Mouse (Mus musculus) embryonic facial prominence, embryonic 10.5 days (tissue): ENCODE measurements around the gene Adipor2. TPM values are rescaled to one million over a fixed set of nuclear protein-coding genes. Genes with fewer than 3 reads are reported as not detected.

Source experiments
- DNase-seq: peaks from one replicate; pipeline ENCODE4 v3.0.0-alpha.2; 2017; ENCODE audit warnings: low spot score
- H3K27ac ChIP-seq: fragments of 300-500 bp; sonication (generic); replicated peaks from 2 replicates; pipeline ENCODE4 v1.5.1; 2016; ENCODE audit warnings: mild to moderate bottlenecking
- H3K27me3 ChIP-seq: fragments of 300-500 bp; sonication (generic); replicated peaks from 2 replicates; pipeline ENCODE4 v1.6.1; 2016; ENCODE audit warnings: low read depth, mild to moderate bottlenecking; ENCODE audit not compliant: poor library complexity, severe bottlenecking
- H3K36me3 ChIP-seq: fragments of 300-500 bp; sonication (generic); replicated peaks from 2 replicates; pipeline ENCODE4 v1.6.1; 2016; ENCODE audit warnings: mild to moderate bottlenecking, moderate library complexity
- H3K4me1 ChIP-seq: fragments of 300-500 bp; sonication (generic); 2 replicates; pipeline ENCODE4 v1.6.1; 2016
- H3K4me3 ChIP-seq: fragments of 300-500 bp; sonication (generic); 2 replicates; pipeline ENCODE4 v1.5.1; 2016; ENCODE audit warnings: mild to moderate bottlenecking, moderate library complexity
- H3K9me3 ChIP-seq: fragments of 300-500 bp; sonication (generic); 2 replicates; pipeline ENCODE4 v1.6.1; 2016; ENCODE audit warnings: mild to moderate bottlenecking
- WGBS: fragments of 180-500 bp; shearing (Covaris S2); methylation state at CpG from one replicate; pipeline ENCODE4 v1.1.7; 2016; 5-methylcytosine and 5-hydroxymethylcytosine counted together
- polyA plus RNA-seq: library from polyadenylated mRNA; unstranded; fragments of >200 nt; fragmentation: Nextera tagmentation; extraction: Ambion mirVana; gene quantifications from 2 replicates; pipeline ENCODE4 v1.2.1, GENCODE M21; 2016

The Adipor2 gene
- polyA plus RNA-seq, 1 experiment from 2014 or later: 30.9 TPM

GRCm38 (mm10) chr6:119401545-119402304 lies 15.8 kb downstream of the Adipor2 start:
- no peak for DNase-seq
- Histone ChIP-seq H3K9me3 (no peaks in the 10 kb centered on the region), H3K4me3 (no peak overlapping the region), H3K36me3 (no peaks in the 10 kb centered on the region), H3K27me3 (no peaks in the 10 kb centered on the region), H3K27ac (no peak overlapping the region), H3K4me1 (no peaks in the 10 kb centered on the region)
- 89% methylated on average over 8 of the region's 8 CpGs for whole genome bisulfite sequencing

GRCm38 (mm10) chr6:119400649-119401048 lies 16.9 kb downstream of the Adipor2 start:
- H3K27me3 ChIP-seq: no peaks in the 10 kb centered on the region

GRCm38 (mm10) chr6:119399371-119399770 lies 18.1 kb downstream of the Adipor2 start:
- H3K36me3 ChIP-seq: no peaks in the 10 kb centered on the region
- no peak overlapping the region for H3K27ac ChIP-seq
- WGBS: 91% methylated on average over 3 of the region's 3 CpGs
- H3K4me3 ChIP-seq: no peak overlapping the region
- no peaks in the 10 kb centered on the region for H3K27me3 ChIP-seq
- H3K9me3 ChIP-seq: no peaks in the 10 kb centered on the region
- H3K4me1 ChIP-seq: no peaks in the 10 kb centered on the region
- DNase-seq: no peak

More at GRCm38 (mm10) chr6:119400649-119401048, 16.9 kb downstream of the Adipor2 start:
- no peak for DNase-seq
- Histone ChIP-seq H3K4me1 (no peaks in the 10 kb centered on the region), H3K4me3 (no peak overlapping the region), H3K36me3 (no peaks in the 10 kb centered on the region), H3K27ac (no peak overlapping the region), H3K9me3 (no peaks in the 10 kb centered on the region)
- WGBS: 92% methylated on average over 3 of the region's 3 CpGs

- 68% methylated on average over 5 of the region's 5 CpGs for WGBS
- Histone ChIP-seq H3K36me3 (no peaks in the 10 kb centered on the region), H3K4me3 (no peak overlapping the region)
Measured at GRCm38 (mm10) chr6:119396309-119396634, 21.2 kb downstream of the Adipor2 start.

GRCm38 (mm10) chr6:119395421-119396308 lies 21.8 kb downstream of the Adipor2 start:
- H3K4me3 ChIP-seq: no peak overlapping the region
- no peaks in the 10 kb centered on the region for H3K9me3 ChIP-seq
- no peaks in the 10 kb centered on the region for H3K36me3 ChIP-seq
- no peak overlapping the region for H3K27ac ChIP-seq
- WGBS: 85% methylated on average over 14 of the region's 14 CpGs
- no peak for DNase-seq
- no peaks in the 10 kb centered on the region for H3K4me1 ChIP-seq
- no peaks in the 10 kb centered on the region for H3K27me3 ChIP-seq

More at GRCm38 (mm10) chr6:119396309-119396634, 21.2 kb downstream of the Adipor2 start:
- Histone ChIP-seq H3K9me3 (no peaks in the 10 kb centered on the region), H3K4me1 (no peaks in the 10 kb centered on the region), H3K27me3 (no peaks in the 10 kb centered on the region), H3K27ac (no peak overlapping the region)
- DNase-seq: no peak

- DNase-seq: no peak
- Histone ChIP-seq H3K4me1 (peaks cover 8% of the 10 kb centered on the region), H3K4me3 (no peak overlapping the region), H3K27ac (no peak overlapping the region), H3K36me3 (no peaks in the 10 kb centered on the region), H3K27me3 (no peaks in the 10 kb centered on the region), H3K9me3 (no peaks in the 10 kb centered on the region)
- WGBS: 89% methylated on average over 9 of the region's 9 CpGs
Measured at GRCm38 (mm10) chr6:119392836-119393235, 24.7 kb downstream of the Adipor2 start.

GRCm38 (mm10) chr6:119390728-119391127 lies 26.8 kb downstream of the Adipor2 start:
- WGBS: 94% methylated on average over 4 of the region's 4 CpGs

GRCm38 (mm10) chr6:119389089-119389488 lies 28.4 kb downstream of the Adipor2 start:
- Histone ChIP-seq H3K27ac (peak overlapping the region; percentile 96), H3K4me3 (peak overlapping the region; percentile 85), H3K27me3 (no peaks in the 10 kb centered on the region), H3K9me3 (no peaks in the 10 kb centered on the region), H3K36me3 (peaks cover 7% of the 10 kb centered on the region; the same call in 1 of the 2 replicates), H3K4me1 (peaks cover 22% of the 10 kb centered on the region)
- no peak for DNase-seq
- 34% methylated on average over 10 of the region's 10 CpGs for WGBS

More at GRCm38 (mm10) chr6:119390728-119391127, 26.8 kb downstream of the Adipor2 start:
- Histone ChIP-seq H3K27ac (no peak overlapping the region), H3K9me3 (no peaks in the 10 kb centered on the region), H3K4me1 (peaks cover 22% of the 10 kb centered on the region), H3K27me3 (no peaks in the 10 kb centered on the region), H3K36me3 (no peaks in the 10 kb centered on the region), H3K4me3 (no peak overlapping the region)
- DNase-seq: no peak

- Histone ChIP-seq H3K4me1 (peaks cover 22% of the 10 kb centered on the region), H3K9me3 (no peaks in the 10 kb centered on the region), H3K27me3 (no peaks in the 10 kb centered on the region), H3K36me3 (peaks cover 10% of the 10 kb centered on the region), H3K4me3 (peak overlapping the region; percentile 85), H3K27ac (peak overlapping the region; percentile 96)
- under 1% methylated on average over 50 of the region's 53 CpGs for WGBS
- DNase-seq: peak; percentile 96
Measured at GRCm38 (mm10) chr6:119388650-119389012, 28.9 kb downstream of the Adipor2 start.

- no peaks in the 10 kb centered on the region for H3K9me3 ChIP-seq
- peaks cover 13% of the 10 kb centered on the region for H3K36me3 ChIP-seq
- no peaks in the 10 kb centered on the region for H3K27me3 ChIP-seq
- peak overlapping the region; percentile 96 for H3K27ac ChIP-seq
- DNase-seq: no peak
- WGBS: 1% methylated on average over 55 of the region's 76 CpGs
- peaks cover 22% of the 10 kb centered on the region for H3K4me1 ChIP-seq
- H3K4me3 ChIP-seq: peak overlapping the region; percentile 85
Measured at GRCm38 (mm10) chr6:119387801-119388649, 29.5 kb downstream of the Adipor2 start.

- Histone ChIP-seq H3K27me3 (no peaks in the 10 kb centered on the region), H3K36me3 (peaks cover 18% of the 10 kb centered on the region), H3K4me3 (peak overlapping the region; percentile 85; the same call in 1 of the 2 replicates), H3K27ac (no peak overlapping the region), H3K9me3 (no peaks in the 10 kb centered on the region), H3K4me1 (peaks cover 22% of the 10 kb centered on the region)
- no peak for DNase-seq
- WGBS: 91% methylated on average over 1 of the region's 1 CpGs
Measured at GRCm38 (mm10) chr6:119386821-119387220, 30.7 kb downstream of the Adipor2 start.

GRCm38 (mm10) chr6:119386421-119386820 lies 31.1 kb downstream of the Adipor2 start:
- Histone ChIP-seq H3K4me3 (no peak overlapping the region), H3K9me3 (no peaks in the 10 kb centered on the region), H3K4me1 (peaks cover 22% of the 10 kb centered on the region), H3K27ac (no peak overlapping the region), H3K36me3 (peaks cover 18% of the 10 kb centered on the region), H3K27me3 (no peaks in the 10 kb centered on the region)
- WGBS: 92% methylated on average over 4 of the region's 4 CpGs
- no peak for DNase-seq
